Mouse (Mus musculus): ENCODE results near the gene 8030474K03Rik.
"Not testable (repeated sequence)": the region's sequence is repeated elsewhere in the genome, so short reads cannot be mapped to it uniquely, and the experiment has no call there.

The 8030474K03Rik gene

GRCm38 (mm10) chrX:101794342-101794741 is at the start of gene 8030474K03Rik, which contains the start of gene Gm4779:
Gene 8030474K03Rik, plus strand, starts transcription at chrX:101794656.
Gene Gm4779, minus strand, starts transcription at chrX:101794423.
- no peak for DNase-seq

DNA sequence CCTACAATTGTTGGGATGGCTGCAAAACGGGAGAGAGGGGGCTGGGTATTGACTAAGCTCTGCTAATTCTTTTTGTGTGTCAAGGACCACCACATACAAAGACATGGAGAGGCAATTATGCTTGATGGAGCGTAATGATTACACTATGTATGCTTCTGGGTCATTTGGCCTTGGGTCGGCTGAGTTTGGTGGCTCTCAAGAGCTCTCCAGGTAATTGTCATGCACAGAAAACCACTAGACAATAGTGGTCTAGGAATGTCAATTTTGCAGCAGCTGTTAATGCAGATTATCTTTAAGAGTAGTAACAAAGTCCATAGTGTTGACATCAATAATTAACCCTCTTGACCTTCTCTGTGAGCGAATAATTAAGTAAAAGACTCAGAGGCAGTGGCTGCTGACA is 44.3 kb upstream of the 8030474K03Rik start:
- no peak for DNase-seq

- peak; percentile 38 to 60 for DNase-seq
These were observed 40.0 kb upstream of the 8030474K03Rik start for GRCm38 (mm10) chrX:101754478-101754877.

DNA sequence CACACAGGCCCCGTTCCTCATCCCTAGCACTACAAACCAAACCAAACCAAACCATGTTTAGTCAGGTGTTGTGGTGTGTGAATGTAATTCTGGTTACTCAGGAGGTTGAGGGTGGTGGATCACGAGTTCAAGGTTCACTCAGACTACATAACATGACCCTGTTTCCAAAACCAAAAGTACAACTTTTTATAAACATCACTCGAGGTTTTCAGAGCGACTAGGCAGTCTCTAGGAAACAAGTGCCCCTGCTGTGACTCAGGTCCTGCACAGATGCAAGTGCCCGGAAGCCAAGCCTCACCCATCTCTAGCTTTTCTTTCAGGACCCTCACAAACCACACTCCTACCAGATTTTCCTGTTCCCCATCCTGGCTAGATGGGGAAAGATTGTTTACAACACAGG is 29.8 kb upstream of the 8030474K03Rik start:
- DNase-seq = no peak

DNA sequence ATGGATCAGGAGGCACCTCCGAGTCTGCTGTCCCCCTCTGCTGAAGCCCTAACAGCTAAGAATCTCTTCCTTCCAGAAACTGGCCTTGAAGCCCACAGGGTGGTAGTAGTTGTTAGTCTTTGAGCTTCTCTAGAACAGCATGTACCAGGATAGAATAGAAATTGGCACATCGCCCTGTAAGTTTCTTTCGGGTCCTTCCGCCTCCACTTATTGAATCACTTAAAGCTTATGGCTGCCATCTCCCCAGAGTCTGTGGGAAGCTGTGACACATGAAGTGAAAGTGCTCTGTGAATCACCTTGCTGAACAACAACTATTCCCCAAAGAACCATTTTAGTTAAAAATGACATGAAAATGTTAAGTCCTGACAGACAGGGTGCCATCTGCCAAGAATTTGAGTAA is 29.3 kb upstream of the 8030474K03Rik start:
- no peak for DNase-seq

GRCm38 (mm10) chrX:101767280-101767679 is 27.2 kb upstream of the 8030474K03Rik start:
- DNase-seq = no peak

DNA sequence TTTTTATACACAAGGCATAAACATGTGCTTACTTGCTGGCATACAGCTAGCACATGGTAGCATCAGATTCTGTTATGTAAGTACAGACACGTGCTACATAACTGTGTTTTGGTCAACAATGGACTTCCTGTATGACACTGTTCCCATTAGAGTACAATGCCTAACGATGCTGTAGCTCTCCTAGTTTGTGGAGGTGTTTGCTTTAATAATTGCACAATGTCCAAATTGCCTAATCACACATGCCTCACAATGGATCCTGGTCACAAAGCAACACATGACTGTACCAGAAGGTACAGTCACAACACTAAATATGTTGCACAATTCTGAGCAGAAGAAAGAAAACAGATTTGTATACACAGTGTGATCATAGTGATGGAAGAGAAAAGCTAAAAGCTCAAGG is 25.0 kb upstream of the 8030474K03Rik start:
- no peak for DNase-seq

DNA sequence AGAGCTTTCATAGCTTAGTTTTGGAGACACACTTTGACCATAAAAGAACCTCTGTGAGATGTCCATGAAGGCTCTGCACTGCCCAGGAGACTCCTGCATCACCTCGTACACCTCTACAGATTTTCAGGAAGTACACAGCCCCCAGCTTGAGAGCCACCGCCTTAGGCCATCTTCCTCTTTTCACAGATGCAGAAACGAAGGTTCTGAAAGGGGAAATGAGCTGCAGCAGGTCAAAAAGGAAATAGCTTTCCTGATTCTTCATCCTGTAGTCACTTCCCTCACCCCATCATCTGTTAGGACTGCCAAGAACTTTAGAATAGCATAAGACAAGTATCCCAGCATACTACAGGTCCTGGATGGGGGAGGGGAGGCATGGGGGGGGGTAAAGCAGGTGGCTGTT is 24.1 kb upstream of the 8030474K03Rik start:
- DNase-seq = no peak

- DNase-seq = peak; percentile 45 to 61
These were observed 22.4 kb upstream of the 8030474K03Rik start for GRCm38 (mm10) chrX:101772035-101772434.

- DNase-seq = peak; percentile 77 to 80
These were observed 2.9 kb upstream of the 8030474K03Rik start for GRCm38 (mm10) chrX:101791551-101791950.

- DNase-seq = peak in 1 of 2 experiments; percentile 42
These were observed 11.1 kb downstream of the 8030474K03Rik start for GRCm38 (mm10) chrX:101805512-101805911.

GRCm38 (mm10) chrX:101811750-101812149 is 17.3 kb downstream of the 8030474K03Rik start:
- no peak for DNase-seq

DNA sequence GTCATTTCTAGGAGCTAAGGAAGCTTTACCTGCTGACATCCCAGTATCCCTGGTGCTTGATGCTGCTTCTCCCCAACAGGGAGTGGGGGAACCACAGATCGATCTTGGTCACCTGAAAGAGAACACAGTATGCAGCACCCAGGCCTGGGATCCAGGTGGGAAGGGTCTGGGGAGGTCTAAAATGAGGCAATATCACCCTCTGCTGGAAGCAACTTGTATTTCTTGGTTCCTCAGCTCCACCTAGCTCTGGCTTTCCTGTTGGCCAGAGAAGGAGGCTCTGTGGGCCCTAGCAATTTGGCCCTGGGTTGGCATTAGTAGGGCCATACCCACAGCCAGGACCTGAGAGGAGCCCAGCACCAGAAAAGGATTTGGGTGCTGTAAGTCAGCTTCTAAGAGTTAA is 24.7 kb downstream of the 8030474K03Rik start:
- peak; percentile 13 to 14 for DNase-seq

DNA sequence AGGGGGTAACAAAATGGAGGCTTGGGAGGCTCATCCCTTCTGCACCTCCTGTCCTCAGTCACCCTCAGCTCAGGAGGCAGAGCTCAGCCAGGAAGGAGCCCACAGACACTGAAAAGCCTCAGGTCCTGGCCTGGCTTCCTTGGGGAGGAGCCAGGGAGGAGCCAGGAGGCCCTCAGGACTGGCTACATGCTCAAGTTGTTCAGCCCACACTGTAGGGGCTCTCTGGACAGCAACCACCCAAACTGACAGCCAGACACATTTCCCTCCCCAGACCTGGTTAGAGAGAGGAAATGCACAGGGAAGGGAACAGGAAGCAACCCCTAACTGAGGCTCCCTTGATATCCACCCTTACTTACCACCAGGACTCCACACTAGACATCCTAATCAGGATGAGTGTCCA is 25.5 kb downstream of the 8030474K03Rik start:
- not testable (repeated sequence) for DNase-seq

GRCm38 (mm10) chrX:101847191-101847795 is 52.8 kb downstream of the 8030474K03Rik start:
- DNase-seq = no peak

Measured in cerebellum, postnatal 25 days (tissue).